Mouse (Mus musculus) spleen, adult 2 months (tissue): ENCODE data around the gene Myod1. TPM values are rescaled to one million over a fixed set of nuclear protein-coding genes. Genes with fewer than 3 reads are reported as not detected.

Source experiments
- DNase-seq, 2 experiments: peaks; one replicate each; pipeline versions ENCODE4 v3.0.0 to v3.0.0-alpha.2; 2012 to 2021; ENCODE audit warnings: low spot score in 2 of 2, low read depth in 1 of 2
- H3K27ac ChIP-seq: fragments of 200-500 bp; 2 replicates; pipeline ENCODE4 v1.5.1; 2012; ENCODE audit warnings: low read length, inconsistent platforms; ENCODE audit not compliant: insufficient read depth
- H3K27me3 ChIP-seq: fragments of 200-500 bp; 2 replicates; pipeline ENCODE4 v1.6.1; 2012; ENCODE audit warnings: mild to moderate bottlenecking, moderate library complexity, low read length, inconsistent platforms; ENCODE audit not compliant: control insufficient read depth, insufficient read depth
- H3K36me3 ChIP-seq: fragments of 200-500 bp; 2 replicates; pipeline ENCODE4 v1.6.1; 2012; ENCODE audit warnings: mild to moderate bottlenecking, low read length, inconsistent platforms; ENCODE audit not compliant: control insufficient read depth, insufficient read depth
- H3K4me1 ChIP-seq: fragments of 200-500 bp; 2 replicates; pipeline ENCODE4 v1.6.1; 2011; ENCODE audit warnings: inconsistent platforms; ENCODE audit not compliant: control insufficient read depth, insufficient read depth, insufficient read length
- H3K4me3 ChIP-seq: fragments of 200-500 bp; 2 replicates; pipeline ENCODE4 v1.5.1; 2011; ENCODE audit warnings: mild to moderate bottlenecking, inconsistent platforms; ENCODE audit not compliant: insufficient read depth, insufficient read length; ENCODE audit errors: extremely low read depth
- CTCF ChIP-seq: fragments of 200-500 bp; IDR thresholded peaks from 2 replicates; pipeline ENCODE4 v1.5.1; 2011; ENCODE audit warnings: mild to moderate bottlenecking, inconsistent platforms; ENCODE audit not compliant: insufficient read depth, insufficient read length, insufficient replicate concordance; ENCODE audit errors: extremely low read depth
- POLR2A ChIP-seq: fragments of 200-500 bp; IDR thresholded peaks from 2 replicates; pipeline ENCODE4 v1.6.1; 2011; ENCODE audit warnings: low read depth, low read length, inconsistent platforms
- WGBS: fragments of 180-500 bp; shearing (Covaris S2); methylation state at CpG from one replicate; pipeline ENCODE4 v1.1.7; 2018; 5-methylcytosine and 5-hydroxymethylcytosine counted together
- polyA plus RNA-seq: library from polyadenylated mRNA; depleted of rRNA; stranded (reverse); fragments of >200 nt; gene quantifications from 2 replicates; pipeline ENCODE4 v1.2.3, GENCODE M21; 2012; rRNA removed

The Myod1 gene
- polyA plus RNA-seq, 1 experiment = 0.06 TPM

GRCm38 (mm10) chr7:46422764-46423412 lies 46.6 kb downstream of the Myod1 start:
- no peaks in the 10 kb centered on the region for H3K27me3 ChIP-seq
- peak; percentile 71 for TF ChIP-seq CTCF
- TF ChIP-seq POLR2A = no peak
- no peaks in the 10 kb centered on the region for H3K36me3 ChIP-seq
- peak; percentile 30 to 73 for DNase-seq
- H3K4me3 ChIP-seq = no peak overlapping the region
- WGBS = 63% methylated on average over 18 of the region's 18 CpGs
- no peaks in the 10 kb centered on the region for H3K4me1 ChIP-seq
- no peak overlapping the region for H3K27ac ChIP-seq

GRCm38 (mm10) chr7:46423951-46424350 lies 47.7 kb downstream of the Myod1 start:
- Histone ChIP-seq H3K4me1 (no peaks in the 10 kb centered on the region), H3K4me3 (no peak overlapping the region), H3K27me3 (no peaks in the 10 kb centered on the region), H3K36me3 (no peaks in the 10 kb centered on the region), H3K27ac (no peak overlapping the region)
- 81% methylated on average over 3 of the region's 3 CpGs for WGBS
- TF ChIP-seq POLR2A (no peak), CTCF (no peak)
- no peak for DNase-seq

- 81% methylated on average over 4 of the region's 4 CpGs for WGBS
- no peaks in the 10 kb centered on the region for H3K27me3 ChIP-seq
- no peak overlapping the region for H3K4me3 ChIP-seq
- no peaks in the 10 kb centered on the region for H3K36me3 ChIP-seq
- no peak overlapping the region for H3K27ac ChIP-seq
- no peak for DNase-seq
- no peaks in the 10 kb centered on the region for H3K4me1 ChIP-seq
- TF ChIP-seq POLR2A (no peak), CTCF (no peak)
Measured at GRCm38 (mm10) chr7:46425012-46425411, 48.7 kb downstream of the Myod1 start.

Other genes with a start within 250 kb of the Myod1 start
- 0.02 and 0.08 TPM in 2 replicates for gene Abcc8, start 196.4 kb upstream of the Myod1 start, polyA plus RNA-seq
- not detected in 2 replicates for gene Ush1c, start 138.0 kb upstream of the Myod1 start, polyA plus RNA-seq
- not detected in 2 replicates for gene Otog, start 135.5 kb upstream of the Myod1 start, polyA plus RNA-seq
- 1.2 and 1.4 TPM in 2 replicates for gene Kcnc1, start 20.0 kb downstream of the Myod1 start, polyA plus RNA-seq